ENCODE assay signal across 17 mouse cellular contexts in the genomic region with DNA sequence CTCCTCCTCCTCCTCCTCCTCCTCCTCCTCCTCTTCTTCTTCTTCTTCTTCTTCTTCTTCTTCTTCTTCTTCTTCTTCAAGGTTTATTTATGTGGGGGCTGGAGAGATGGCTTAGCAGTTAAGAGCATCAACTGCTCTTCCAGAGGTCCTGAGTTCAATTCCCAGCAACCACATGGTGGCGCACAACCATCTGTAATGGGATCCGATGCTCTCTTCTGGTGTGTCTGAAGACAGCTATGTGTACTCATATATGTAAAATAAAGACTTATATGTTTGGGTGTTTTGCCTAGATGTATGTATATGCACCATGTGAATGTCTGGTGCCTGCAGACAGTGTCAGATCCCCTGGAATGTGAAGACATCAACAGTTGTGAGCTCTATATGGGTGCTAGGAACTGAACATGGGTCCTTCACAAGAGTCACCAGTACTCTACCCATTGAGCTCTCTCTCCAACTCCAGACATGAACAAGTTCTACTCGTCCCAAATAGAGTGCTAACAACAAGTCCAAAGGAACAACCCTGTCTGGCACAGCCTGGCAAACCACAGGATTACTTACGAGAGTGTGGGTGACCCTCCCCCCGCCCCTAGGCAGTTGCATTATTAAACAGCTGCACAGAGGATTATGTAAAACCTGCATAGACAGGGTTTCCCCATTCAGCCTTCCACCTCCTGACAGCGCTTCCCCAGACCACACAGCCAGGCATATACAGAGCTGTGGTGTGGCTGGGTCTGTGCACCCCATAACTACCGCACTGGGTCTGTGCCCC. TPM values are rescaled to one million over a fixed set of nuclear protein-coding genes. Genes with fewer than 3 reads are reported as not detected.
DNase-seq lines count a peak whose midpoint lies in the region; ATAC-seq and TF ChIP-seq lines count a peak whose summit lies in the region.
"Had no signal": no experiment of that assay in that cellular context is flagged by ENCODE, and none has a peak within 500 bp of the region (broad histone marks: within the 10 kb centered on the region; RNA-seq: fewer than 3 reads in every experiment).

No protein-coding gene starts in this region.

- CTCF ChIA-PET in Patski (lab: Charles Lee): interaction anchor here (0.8 to 2.1 kb wide), 9 partner anchors 10 to 92 kb away, joined by 3 to 11 read pairs (median 3); no protein-coding TSS in a partner anchor

- H3K9ac ChIP-seq in kidney, postnatal 0 days (ENCODE audit: low read depth, low read length): no peak overlapping the region
- H3K9ac ChIP-seq in kidney, embryonic 15.5 days: no peak overlapping the region
- H3K9ac ChIP-seq: embryonic facial prominence, embryonic 12.5 days; hindbrain, embryonic 13.5 days; liver, embryonic 13.5 days; midbrain, embryonic 12.5 days had no signal

- 0 out of 2 replicates have a peak, but pooled peaks cover 5% of the 10 kb centered on the region for H3K27me3 ChIP-seq in kidney, postnatal 0 days (ENCODE audit: insufficient read depth, low read length)
- H3K27me3 ChIP-seq in thymus, adult 2 months (ENCODE audit: control insufficient read depth, insufficient read depth, low read length): no peaks in the 10 kb centered on the region
- no peaks in the 10 kb centered on the region for H3K27me3 ChIP-seq in Patski
- H3K27me3 ChIP-seq in splenic B cell, adult 2 months (ENCODE audit: control insufficient read depth, insufficient read depth, low read length, poor library complexity, severe bottlenecking): no peaks in the 10 kb centered on the region
- peaks cover 19% of the 10 kb centered on the region for H3K27me3 ChIP-seq in kidney, embryonic 15.5 days

- H3K4me1 ChIP-seq in kidney, postnatal 0 days (replicated peaks; ENCODE audit: insufficient read depth, low read length): no peaks in the 10 kb centered on the region; the same call in none of the 2 replicates
- peaks cover 25% of the 10 kb centered on the region for H3K4me1 ChIP-seq in thymus, adult 2 months (replicated peaks; ENCODE audit: control insufficient read depth, insufficient read depth, low read length)
- peaks cover 15% of the 10 kb centered on the region; the same call in 1 of the 2 replicates for H3K4me1 ChIP-seq in kidney, embryonic 15.5 days

- in situ Hi-C loops in Patski (cut with MboI; ENCODE audit: low pct_unique_long_range_greater_than_20kb): loop anchor here (5.0 to 25.0 kb wide), 2 partner anchors 353 to 443 kb away; no protein-coding TSS in a partner anchor

- TF ChIP-seq CTCF in kidney, postnatal 0 days (IDR thresholded peaks at IDR 0.05; ENCODE audit: low read depth): peak; percentile 52
- no peak for TF ChIP-seq CTCF in thymus, adult 2 months (IDR thresholded peaks at IDR 0.05; ENCODE audit: borderline replicate concordance, control insufficient read depth, extremely low read depth, insufficient read depth, low read length, poor library complexity)
- TF ChIP-seq CTCF in Patski (IDR thresholded peaks at IDR 0.05): peak; percentile 74

- H3K4me3 ChIP-seq in kidney, postnatal 0 days (replicated peaks; ENCODE audit: low read depth, low read length): no peak overlapping the region
- no peak overlapping the region for H3K4me3 ChIP-seq in thymus, adult 2 months (ENCODE audit: control insufficient read depth, insufficient read depth, low read length)
- no peak overlapping the region for H3K4me3 ChIP-seq in kidney, embryonic 15.5 days (replicated peaks)
- H3K4me3 ChIP-seq: embryonic facial prominence, embryonic 12.5 days; heart, embryonic 10.5 days; hindbrain, embryonic 13.5 days; liver, embryonic 13.5 days; midbrain, embryonic 12.5 days had no signal

- H3K36me3 ChIP-seq in kidney, postnatal 0 days (ENCODE audit: insufficient read depth, low read length): no peaks in the 10 kb centered on the region
- no peaks in the 10 kb centered on the region for H3K36me3 ChIP-seq in thymus, adult 2 months (ENCODE audit: control insufficient read depth, insufficient read depth, low read length)
- no peaks in the 10 kb centered on the region for H3K36me3 ChIP-seq in splenic B cell, adult 2 months (ENCODE audit: control insufficient read depth, insufficient read depth, low read length, poor library complexity, severe bottlenecking)
- no peaks in the 10 kb centered on the region for H3K36me3 ChIP-seq in kidney, embryonic 15.5 days
- H3K36me3 ChIP-seq: embryonic facial prominence, embryonic 12.5 days; heart, embryonic 10.5 days; hindbrain, embryonic 13.5 days; liver, embryonic 13.5 days; midbrain, embryonic 12.5 days had no signal

- POLR2A ChIA-PET in Patski (lab: Charles Lee): interaction anchor here (0.7 kb wide), 1 partner anchor 37 kb away, joined by 3 read pairs; no protein-coding TSS in a partner anchor

- no peak for DNase-seq in kidney, postnatal 0 days (ENCODE audit: low spot score)
- no peak for DNase-seq in kidney, postnatal 14 days
- peak; percentile 50 for DNase-seq in thymus, postnatal 25 days
- DNase-seq in thymus, adult 2 months: no peak
- no peak for DNase-seq in Patski (ENCODE audit: low read depth, low spot score)
- peak; percentile 36 for DNase-seq in splenic B cell, adult 2 months (ENCODE audit: low read depth, low spot score)
- no peak for DNase-seq in adrenal gland, adult 2 months
- DNase-seq: adrenal gland, postnatal 25 days; cerebellum, adult 8-10 months; kidney, postnatal 10 days; liver, embryonic 13.5 days had no signal

- ATAC-seq in kidney, postnatal 0 days (replicated peaks; ENCODE audit: low FRiP score, low read depth): no peak
- ATAC-seq in Patski: no peak
- ATAC-seq in kidney, embryonic 15.5 days (replicated peaks; ENCODE audit: low FRiP score): no peak
- ATAC-seq: forebrain, embryonic 16.5 days had no signal

- no peak for TF ChIP-seq POLR2A in thymus, adult 2 months (IDR thresholded peaks at IDR 0.05; ENCODE audit: control insufficient read depth, extremely low read depth, insufficient read depth, low read length, poor library complexity)

- no peak overlapping the region for H3K27ac ChIP-seq in kidney, postnatal 0 days
- no peak overlapping the region for H3K27ac ChIP-seq in thymus, adult 2 months (ENCODE audit: control insufficient read depth, insufficient read depth, low read length)
- no peak overlapping the region for H3K27ac ChIP-seq in kidney, embryonic 15.5 days
- H3K27ac ChIP-seq: embryonic facial prominence, embryonic 12.5 days; heart, embryonic 10.5 days; hindbrain, embryonic 13.5 days; liver, embryonic 13.5 days; midbrain, embryonic 12.5 days had no signal

- no peaks in the 10 kb centered on the region for H3K9me3 ChIP-seq in kidney, postnatal 0 days (replicated peaks; ENCODE audit: low read length)
- H3K9me3 ChIP-seq in kidney, embryonic 15.5 days (replicated peaks): no peaks in the 10 kb centered on the region
- H3K9me3 ChIP-seq: embryonic facial prominence, embryonic 12.5 days; heart, embryonic 10.5 days; hindbrain, embryonic 13.5 days; liver, embryonic 13.5 days; midbrain, embryonic 12.5 days had no signal

- H3K4me2 ChIP-seq in kidney, postnatal 0 days (ENCODE audit: low read length): no peak overlapping the region
- no peak overlapping the region for H3K4me2 ChIP-seq in kidney, embryonic 15.5 days
- H3K4me2 ChIP-seq: embryonic facial prominence, embryonic 12.5 days; hindbrain, embryonic 13.5 days; liver, embryonic 13.5 days; midbrain, embryonic 12.5 days had no signal

- 66% methylated on average over 7 of the region's 7 CpGs for WGBS in kidney, postnatal 0 days
- 49% methylated on average over 7 of the region's 7 CpGs for WGBS in thymus, adult 2 months
- 71% methylated on average over 7 of the region's 7 CpGs for WGBS in kidney, embryonic 15.5 days

RNA-seq across cellular contexts. Expression of a gene that starts 2.9 kb away (rescaled TPM):
- 4.3 TPM in 2 replicates for polyA plus RNA-seq in kidney, postnatal 0 days (2015; fragmentation: Nextera tagmentation; extraction: Ambion mirVana)
- 61.7 and 63.7 TPM in 2 replicates for polyA plus RNA-seq in thymus, adult 2 months (2012; rRNA removed)
- 0.60 TPM for polyA plus RNA-seq in Patski (2021)
- total RNA-seq in adrenal gland, adult 2 months (2021): 10 to 100 TPM in 1 of 2 experiments, 1 to 10 TPM in 1; 4.8 to 18.6 TPM
- polyA plus RNA-seq in adrenal gland, adult 2 months (2012; rRNA removed): 8.7 and 11.3 TPM in 2 replicates
- polyA plus RNA-seq in kidney, embryonic 15.5 days (2015; fragmentation: Nextera tagmentation; extraction: Ambion mirVana): 2.9 and 3.1 TPM in 2 replicates

Comparison
In these comparisons a context has a peak if more than half of its experiments do, and no peak if none do; other contexts are left out.
1. DNase-seq: peak in thymus, postnatal 25 days (single experiment) and splenic B cell, adult 2 months (single experiment); none in kidney, postnatal 0 days (single experiment), kidney, postnatal 14 days (single experiment), thymus, adult 2 months (single experiment), Patski (single experiment) and adrenal gland, adult 2 months (single experiment).